Mouse (Mus musculus) spleen, postnatal 10 days (tissue): ENCODE results near the gene Gm3106.
"Not testable (repeated sequence)": the region's sequence is repeated elsewhere in the genome, so short reads cannot be mapped to it uniquely, and the experiment has no call there.

ENCODE experiments used
- DNase-seq, 2 experiments: peaks; one replicate each; pipeline ENCODE4 v3.0.0; 2021 to 2022; ENCODE audit warnings: low spot score in 2 of 2

Gm3106 gene

DNA sequence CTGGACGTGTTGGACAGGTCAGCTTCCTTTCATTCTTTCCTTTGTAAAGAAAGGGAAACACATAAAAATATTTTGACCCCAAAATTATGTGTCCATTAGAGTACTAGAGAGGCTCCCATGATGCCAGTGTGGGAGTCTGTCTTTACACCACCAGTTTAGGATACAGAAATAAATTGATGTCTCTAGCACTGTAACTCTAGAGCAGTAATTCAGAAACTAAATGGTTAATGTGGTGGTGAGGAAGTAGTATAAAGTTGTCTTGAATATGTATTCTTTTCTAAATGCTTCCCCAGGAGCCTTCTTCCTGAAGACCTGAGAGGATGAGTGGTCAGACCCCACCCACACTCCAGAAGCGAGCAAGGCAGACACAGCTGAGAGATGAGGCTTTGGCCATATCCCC, at the start of gene Gm3106:
Gene Gm3106 (plus strand): TSS at position 301 of the 400 bp plus-strand sequence.
- not testable (repeated sequence) for DNase-seq
